Mouse (Mus musculus) large intestine, adult 2 months (tissue): ENCODE results near the gene Naa40. TPM values are rescaled to one million over a fixed set of nuclear protein-coding genes. Genes with fewer than 3 reads are reported as not detected.

Experiments used
- DNase-seq: peaks from one replicate; pipeline ENCODE4 v3.0.0-alpha.2; 2012; ENCODE audit warnings: low read depth, low spot score
- WGBS: fragments of 180-500 bp; shearing (Covaris S2); methylation state at CpG from one replicate; pipeline ENCODE4 v1.1.7; 2018; 5-methylcytosine and 5-hydroxymethylcytosine counted together
- polyA plus RNA-seq: library from polyadenylated mRNA; depleted of rRNA; stranded (reverse); fragments of >200 nt; gene quantifications from 2 replicates; pipeline ENCODE4 v1.2.3, GENCODE M21; 2012

Naa40 gene
- polyA plus RNA-seq, 1 experiment = 24.2 TPM

GRCm38 (mm10) chr19:7218753-7219152, 22.2 kb downstream of the Naa40 start:
- WGBS = 96% methylated on average over 5 of the region's 5 CpGs
- DNase-seq = no peak

DNA sequence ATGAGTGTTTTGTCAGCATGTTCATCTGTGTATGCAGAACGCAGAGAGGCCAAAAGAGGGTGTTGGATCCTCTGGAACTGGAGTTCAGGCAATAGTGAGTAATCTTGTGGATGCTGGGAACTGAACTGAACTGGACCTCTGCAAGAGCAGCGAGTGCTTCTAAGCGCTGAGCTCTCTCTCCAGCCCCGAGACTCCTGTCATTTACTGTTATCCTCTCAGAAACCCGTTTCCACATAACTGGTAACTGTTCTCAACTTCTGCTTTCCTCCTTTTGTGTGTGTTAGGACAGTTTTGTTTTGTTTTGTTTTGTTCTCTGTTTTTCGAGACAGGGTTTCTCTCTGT, 23.1 kb downstream of the Naa40 start:
- 7% methylated on average over 6 of the region's 6 CpGs for WGBS
- no peak for DNase-seq

DNA sequence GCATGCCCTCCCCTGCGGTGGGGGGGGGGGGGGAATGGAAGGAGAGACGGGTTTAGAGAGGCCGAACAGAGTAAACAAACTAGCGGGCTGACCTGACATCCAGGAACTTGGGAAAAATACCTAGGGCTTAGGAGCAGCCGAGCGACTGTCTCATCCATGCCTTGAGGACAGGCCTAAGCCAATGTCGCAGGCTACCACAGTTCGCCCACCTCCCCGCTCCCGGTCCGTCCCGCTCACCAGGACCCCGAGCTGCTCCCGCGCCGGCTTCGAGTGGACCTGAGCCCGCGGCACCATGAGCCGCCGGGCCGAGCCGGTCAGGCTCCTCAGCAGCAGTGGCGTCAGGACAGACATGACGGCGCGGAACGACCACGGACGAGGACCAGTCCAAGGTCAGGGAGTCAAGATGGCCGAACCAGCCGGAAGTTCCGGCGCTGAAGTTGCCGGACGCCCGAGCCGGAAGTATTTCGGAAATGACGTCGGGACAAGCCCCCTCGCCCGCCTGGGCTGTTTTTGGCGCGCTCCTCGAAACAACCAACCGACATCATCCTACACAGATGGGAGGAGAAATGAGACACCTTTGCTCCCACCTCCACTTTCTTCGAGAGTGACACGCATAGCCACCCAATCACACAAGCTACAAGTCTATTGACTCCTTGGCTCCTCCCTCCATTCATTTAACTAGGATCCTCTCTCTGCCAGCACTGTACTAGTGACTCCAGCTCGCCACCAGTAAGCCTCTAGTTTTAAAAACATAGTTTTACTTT, 23.6 kb downstream of the Naa40 start, which contains the start of gene Cox8a:
Gene Cox8a, minus strand, starts transcription at position 455 of the 764 bp plus-strand sequence.
- peak; percentile 100 for DNase-seq
- under 1% methylated on average over 50 of the region's 50 CpGs for whole genome bisulfite sequencing

- no peak for DNase-seq
- WGBS = 43% methylated on average over 5 of the region's 5 CpGs
Measured at GRCm38 (mm10) chr19:7214484-7214883, 26.5 kb downstream of the Naa40 start.

GRCm38 (mm10) chr19:7213010-7213409, 28.0 kb downstream of the Naa40 start:
- DNase-seq = no peak
- 92% methylated on average over 3 of the region's 3 CpGs for WGBS

GRCm38 (mm10) chr19:7212216-7212615, 28.8 kb downstream of the Naa40 start:
- 68% methylated on average over 1 of the region's 1 CpGs for WGBS
- no peak for DNase-seq

- WGBS = 85% methylated on average over 7 of the region's 7 CpGs
Measured at GRCm38 (mm10) chr19:7209907-7210646, 30.9 kb downstream of the Naa40 start.

GRCm38 (mm10) chr19:7205753-7206736, 34.9 kb downstream of the Naa40 start, which contains the start of gene Otub1:
TSS of gene Otub1 (minus strand) at chr19:7206316.
- peak; percentile 77 for DNase-seq
- under 1% methylated on average over 78 of the region's 79 CpGs for WGBS

More at GRCm38 (mm10) chr19:7209907-7210646, 30.9 kb downstream of the Naa40 start:
- no peak for DNase-seq

GRCm38 (mm10) chr19:7205326-7205725, 35.7 kb downstream of the Naa40 start:
- 14% methylated on average over 7 of the region's 7 CpGs for WGBS
- DNase-seq = no peak

GRCm38 (mm10) chr19:7204898-7205297, 36.1 kb downstream of the Naa40 start:
- DNase-seq = no peak
- 58% methylated on average over 2 of the region's 2 CpGs for WGBS

GRCm38 (mm10) chr19:7200427-7200826, 40.6 kb downstream of the Naa40 start:
- no peak for DNase-seq
- WGBS = 32% methylated on average over 1 of the region's 1 CpGs

DNA sequence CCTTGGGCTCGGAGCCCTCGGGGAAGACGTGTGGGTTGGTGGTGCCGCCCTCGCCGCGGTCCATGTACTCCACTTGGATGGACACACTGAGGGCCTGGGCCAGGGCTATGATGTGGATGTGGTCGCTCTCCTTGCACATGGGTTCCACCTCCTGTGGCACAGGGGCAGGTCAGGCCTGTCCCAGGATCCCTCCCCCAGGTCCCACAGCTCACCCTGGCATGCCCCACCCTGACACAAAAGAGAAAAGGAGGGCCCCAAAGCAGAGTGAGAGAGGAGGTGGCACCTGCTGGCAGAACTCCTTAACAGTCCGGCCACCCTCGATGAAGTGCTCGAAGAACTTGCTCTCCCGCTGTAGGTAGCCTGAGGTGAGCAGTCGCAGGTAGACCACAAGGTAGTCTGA, 41.9 kb downstream of the Naa40 start:
- WGBS = 89% methylated on average over 13 of the region's 13 CpGs
- no peak for DNase-seq

DNA sequence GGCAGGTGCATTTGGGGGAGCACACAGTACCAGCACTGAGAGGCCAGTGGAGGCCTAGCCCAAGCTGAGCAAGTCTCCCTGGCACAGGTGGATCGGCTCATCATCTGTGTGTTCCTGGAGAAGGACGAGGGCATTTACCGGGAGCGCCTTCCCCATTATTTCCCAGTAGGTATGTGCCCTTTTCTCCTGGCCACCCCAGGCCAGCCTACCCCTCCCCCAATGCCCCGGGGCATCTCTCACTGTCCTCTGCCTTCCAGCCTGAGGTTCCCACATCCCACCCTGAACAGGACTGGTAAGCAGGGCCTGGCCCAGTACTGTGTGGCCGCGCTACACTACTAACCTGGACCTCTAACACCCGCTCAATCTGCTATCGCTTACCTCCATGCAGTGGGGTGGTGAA, 43.5 kb downstream of the Naa40 start:
- DNase-seq = no peak
- 85% methylated on average over 9 of the region's 9 CpGs for WGBS

DNA sequence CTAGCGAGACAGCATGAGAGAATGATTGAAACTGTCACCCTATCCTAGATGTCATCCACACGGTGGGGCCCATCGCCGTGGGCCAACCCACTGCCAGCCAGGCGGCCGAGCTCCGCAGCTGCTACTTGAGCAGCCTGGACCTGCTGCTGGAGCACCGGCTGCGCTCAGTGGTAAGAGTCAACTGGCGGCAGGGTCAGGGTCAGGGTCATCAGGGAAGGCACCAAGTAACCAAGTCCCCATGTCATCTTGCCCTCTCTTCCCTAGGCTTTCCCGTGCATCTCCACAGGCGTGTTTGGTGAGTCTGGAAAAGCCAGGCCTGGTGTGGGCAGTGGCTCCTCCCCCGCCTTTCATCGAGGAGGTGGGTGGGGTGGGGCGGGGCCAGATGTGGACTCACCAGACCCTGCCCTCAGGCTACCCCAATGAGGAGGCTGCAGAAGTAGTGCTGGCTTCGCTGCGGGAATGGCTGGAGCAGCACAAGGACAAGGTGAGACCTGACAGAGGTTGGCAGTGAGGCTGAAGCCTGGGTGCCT, 44.2 kb downstream of the Naa40 start:
- no peak for DNase-seq
- 57% methylated on average over 17 of the region's 17 CpGs for WGBS

GRCm38 (mm10) chr19:7195900-7196728, 44.9 kb downstream of the Naa40 start:
- WGBS = 32% methylated on average over 33 of the region's 33 CpGs
- DNase-seq = no peak

DNA sequence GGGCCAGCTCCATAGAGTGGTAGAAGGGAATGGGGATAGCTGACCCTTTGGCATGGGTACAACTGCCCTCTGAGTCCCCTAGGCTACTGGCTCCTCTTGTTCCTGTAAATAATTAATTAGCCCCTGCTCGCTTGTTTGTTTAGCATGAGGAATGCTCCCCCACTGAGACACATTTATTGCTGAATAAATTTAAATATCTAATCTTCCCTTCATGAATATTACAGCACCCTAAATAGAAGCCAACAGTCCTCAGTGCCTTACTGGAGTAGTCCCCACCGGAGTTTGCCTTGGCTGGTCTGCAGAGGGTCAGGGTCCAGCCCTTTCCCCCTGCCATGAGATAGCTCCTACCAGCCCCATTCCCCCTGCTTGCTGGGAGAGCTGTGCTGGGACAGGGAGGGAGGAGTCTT, 48.4 kb downstream of the Naa40 start:
- DNase-seq = no peak

GRCm38 (mm10) chr19:7191639-7192038, 49.3 kb downstream of the Naa40 start:
- WGBS = 31% methylated on average over 6 of the region's 6 CpGs

More for the DNA sequence above, 48.4 kb downstream of the Naa40 start:
- WGBS = 38% methylated on average over 2 of the region's 2 CpGs

DNA sequence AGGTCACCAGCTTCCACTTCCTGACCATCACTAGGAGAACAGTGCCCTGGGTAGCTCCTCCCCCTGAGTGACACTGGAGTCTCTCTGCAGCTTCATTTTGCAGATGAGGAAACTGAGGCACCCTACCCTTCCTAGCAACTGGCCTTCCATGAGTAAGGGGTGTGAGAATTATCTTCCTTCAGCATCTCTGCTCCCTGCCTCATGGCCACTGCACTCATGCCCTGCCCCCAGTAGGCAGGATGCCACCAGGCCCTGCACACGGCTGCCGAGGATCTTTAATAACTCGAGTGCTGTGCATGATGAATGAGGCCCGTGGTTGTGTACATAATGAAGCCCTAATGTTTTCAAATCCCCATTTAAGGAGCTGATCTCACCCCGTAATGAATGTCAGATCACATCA, 50.0 kb downstream of the Naa40 start:
- DNase-seq = no peak
- WGBS = 44% methylated on average over 5 of the region's 5 CpGs

More at GRCm38 (mm10) chr19:7191639-7192038, 49.3 kb downstream of the Naa40 start:
- DNase-seq = peak; percentile 42

- DNase-seq = no peak
- 67% methylated on average over 4 of the region's 4 CpGs for WGBS
Measured at GRCm38 (mm10) chr19:7189026-7189425, 52.0 kb downstream of the Naa40 start.
